Mouse (Mus musculus): Measurements from ENCODE around the gene Irak2. TPM values are rescaled to one million over a fixed set of nuclear protein-coding genes. Genes with fewer than 3 reads are reported as not detected.

Gene Irak2
- total RNA-seq, 2 experiments from 2014 or later, result 12.5 to 13.2 TPM

Small RNA genes within 50 kb of the gene (microRNA-seq; reads per million reads assigned to microRNA genes)
- 1.3 reads per million for gene Mir7042

Other genes with a start within 250 kb of the Irak2 start
- gene Ttll3, start 249.2 kb upstream of the Irak2 start, total RNA-seq (2021), result 1 to 10 TPM; 6.9 to 7.7 TPM
- 10 to 100 TPM; 13.9 to 14.7 TPM for gene Rpusd3, start 219.1 kb upstream of the Irak2 start, total RNA-seq (2021)
- 10 to 100 TPM; 49.8 to 62.1 TPM for gene Cidec, start 202.7 kb upstream of the Irak2 start, total RNA-seq (2021)
- gene Jagn1, start 195.9 kb upstream of the Irak2 start, total RNA-seq (2021), result 10 to 100 TPM; 47.8 to 49.2 TPM
- gene Il17re, start 180.0 kb upstream of the Irak2 start, total RNA-seq (2021), result 1 to 10 TPM in 1 of 2 experiments, under 1 TPM in 1; 0.90 to 2.5 TPM
- gene Il17rc, start 167.0 kb upstream of the Irak2 start, total RNA-seq (2021), result 10 to 100 TPM; 22.7 to 25.4 TPM
- gene Creld1, start 155.2 kb upstream of the Irak2 start, total RNA-seq (2021), result 10 to 100 TPM; 40.6 to 44.1 TPM
- 1 to 10 TPM in 1 of 2 experiments, under 1 TPM in 1; 0.59 to 1.3 TPM for gene Prrt3, start 136.5 kb upstream of the Irak2 start, total RNA-seq (2021)
- gene Emc3, start 106.8 kb upstream of the Irak2 start, total RNA-seq (2021), result 10 to 100 TPM; 85.9 to 87.9 TPM
- 1 to 10 TPM; 7.9 to 8.1 TPM for gene Fancd2, start 106.8 kb upstream of the Irak2 start, total RNA-seq (2021)
- gene Fancd2os, start 37.8 kb upstream of the Irak2 start, total RNA-seq (2021), result under 1 TPM; 0.37 to 0.67 TPM
- gene Brk1, start 33.7 kb upstream of the Irak2 start, total RNA-seq (2021), result 100 to 1,000 TPM; 194 to 195 TPM
- 10 to 100 TPM; 32.5 to 34.3 TPM for gene Vhl, start 14.5 kb upstream of the Irak2 start, total RNA-seq (2021)
- gene Tatdn2, start 58.6 kb downstream of the Irak2 start, total RNA-seq (2021), result 10 to 100 TPM; 68.2 to 71.2 TPM
- gene Ghrl, start 81.4 kb downstream of the Irak2 start, total RNA-seq (2021), result 1 to 10 TPM in 1 of 2 experiments, not detected in 1; 6.2 TPM
- gene Sec13, start 102.3 kb downstream of the Irak2 start, total RNA-seq (2021), result 100 to 1,000 TPM; 122 to 123 TPM

Measured in adrenal gland, postnatal 4 days (tissue).